Mouse (Mus musculus): ENCODE data around the gene Aars2.

- TF ChIP-seq POLR2A (IDR thresholded peaks at IDR 0.05; ENCODE audit: borderline replicate concordance, extremely low read depth, low read depth, low read length) = no peak
- peak; percentile 65 for TF ChIP-seq CTCF (IDR thresholded peaks at IDR 0.05; ENCODE audit: insufficient read depth, low read length)
Measured at GRCm38 (mm10) chr17:45516488-45516887, 9.8 kb downstream of the Aars2 start.
